Mouse (Mus musculus): ENCODE data around the gene Ddx18. TPM values are rescaled to one million over a fixed set of nuclear protein-coding genes. Genes with fewer than 3 reads are reported as not detected.

The Ddx18 gene
- polyA plus RNA-seq, 2 experiments from 2014 or later = 63.0 to 106 TPM

DNA sequence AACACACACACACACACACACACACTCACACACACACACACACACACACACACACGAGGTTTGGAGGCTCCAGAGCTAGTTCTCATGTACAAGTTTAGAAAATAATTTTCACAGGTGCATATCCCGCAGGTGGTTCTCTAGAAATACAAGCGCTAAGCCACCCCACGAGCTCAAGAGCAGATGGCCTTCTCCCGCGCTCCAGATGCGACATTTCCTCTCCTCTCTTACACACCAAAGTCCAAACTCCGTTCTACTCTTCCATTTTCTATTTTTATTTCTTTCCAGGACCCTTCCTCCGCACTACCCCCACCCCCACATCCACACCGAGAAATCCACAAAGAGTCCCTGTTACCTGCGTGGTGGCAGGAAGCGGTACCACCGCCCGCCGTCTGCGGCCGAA is 40.7 kb downstream of the Ddx18 start:
- no peak for ATAC-seq

DNA sequence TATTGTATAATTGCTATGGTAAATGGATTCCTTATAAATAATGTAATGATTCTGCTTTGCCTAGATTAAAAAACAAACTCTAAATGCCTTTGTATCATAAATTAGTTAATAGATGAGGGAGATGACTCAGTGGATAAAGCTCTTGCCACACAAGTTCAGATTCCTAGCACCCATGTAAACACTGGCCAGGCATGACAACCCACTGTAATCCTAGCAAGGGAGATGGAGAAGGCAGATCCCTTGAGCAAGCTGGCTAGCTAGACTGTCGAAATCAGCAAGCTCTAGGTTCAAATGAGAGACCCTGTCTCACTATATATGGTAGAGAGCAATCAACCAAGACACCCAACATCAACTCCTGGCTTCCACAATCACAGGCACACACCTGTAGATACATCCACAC is 49.2 kb downstream of the Ddx18 start:
- ATAC-seq = no peak

DNA sequence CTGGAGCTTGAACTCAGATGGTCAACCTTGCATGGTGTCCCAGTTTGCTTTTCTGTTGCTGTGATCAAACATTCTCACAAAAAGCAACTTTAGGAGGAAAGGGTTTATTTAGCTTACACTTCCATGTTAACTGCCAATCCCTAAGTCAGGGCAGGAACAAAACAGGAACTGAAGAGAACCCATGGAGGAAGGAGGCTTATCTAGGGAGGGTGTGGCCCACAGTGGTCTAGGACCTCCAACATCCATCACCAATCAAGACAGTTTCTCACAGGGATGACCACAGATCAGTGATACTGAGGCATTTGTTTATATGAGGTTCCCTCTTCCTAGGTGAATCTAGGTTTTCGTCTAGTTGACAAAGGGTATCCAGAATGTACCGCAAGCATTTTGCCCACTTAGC is 55.8 kb downstream of the Ddx18 start:
- no peak for ATAC-seq

DNA sequence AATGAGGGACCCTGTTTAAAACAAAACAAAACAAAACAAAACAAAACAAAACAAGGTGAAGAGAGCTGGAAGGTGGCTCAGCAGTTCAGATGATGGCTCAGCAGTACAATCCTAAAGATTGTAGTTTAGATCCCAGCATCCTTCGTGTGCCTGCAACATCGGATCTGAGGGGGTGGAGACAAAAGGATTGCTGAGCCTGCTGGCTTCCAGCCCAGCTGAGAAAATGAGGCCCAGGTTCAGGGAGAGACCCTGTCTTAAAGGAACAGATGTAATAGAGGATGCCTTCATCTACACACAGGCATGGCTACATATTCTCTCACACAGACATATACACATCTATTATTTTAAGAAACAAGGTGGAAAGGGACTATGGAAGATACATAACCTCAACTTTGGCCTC is 56.6 kb downstream of the Ddx18 start:
- no peak for ATAC-seq

GRCm38 (mm10) chr1:121510420-121511140 is 57.2 kb downstream of the Ddx18 start:
- no peak for ATAC-seq

DNA sequence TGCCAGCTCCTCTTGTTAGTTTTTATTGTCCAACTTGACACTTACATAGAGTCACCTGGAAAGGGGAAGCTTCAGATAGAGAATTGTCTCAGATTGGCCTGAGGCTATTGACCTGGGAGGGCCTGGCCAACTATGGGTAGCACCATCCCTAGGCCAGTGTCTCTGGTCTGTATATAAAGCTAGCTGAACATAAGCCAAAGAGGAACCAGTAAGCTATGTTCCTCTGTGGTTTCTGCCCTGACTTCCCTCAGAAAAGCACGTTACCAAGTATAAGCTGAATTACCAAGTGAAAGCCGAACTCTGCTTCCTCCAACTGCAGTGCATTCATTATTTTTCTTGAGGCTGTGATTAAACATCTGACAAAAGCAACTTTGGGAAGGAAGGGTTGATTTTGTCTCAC is 59.1 kb downstream of the Ddx18 start:
- no peak for ATAC-seq

Other genes with a start within 250 kb of the Ddx18 start
- gene Insig2, start 235.4 kb downstream of the Ddx18 start, polyA plus RNA-seq (2017; shearing (Covaris generic)) = 10 to 100 TPM; 37.0 to 58.8 TPM
- gene Ccdc93, start 136.9 kb downstream of the Ddx18 start, polyA plus RNA-seq (2017; shearing (Covaris generic)) = 10 to 100 TPM; 16.1 to 17.6 TPM
- gene Htr5b, start 39.5 kb downstream of the Ddx18 start, polyA plus RNA-seq (2017; shearing (Covaris generic)) = under 1 TPM in 1 of 2 experiments, not detected in 1; 0.42 TPM

Data from CD4-positive, CD25-positive, alpha-beta regulatory T cell, adult 4 months (primary cell).